Mouse (Mus musculus): ENCODE results near the gene Sbk2. TPM values are rescaled to one million over a fixed set of nuclear protein-coding genes. Genes with fewer than 3 reads are reported as not detected.
A peak's percentile ranks its signal among the peaks of the same experiment; 100 is the strongest.

Gene Sbk2
- total and polyA plus RNA-seq, 3 experiments, result 0.10 to 0.30 TPM; not detected in 1

DNA sequence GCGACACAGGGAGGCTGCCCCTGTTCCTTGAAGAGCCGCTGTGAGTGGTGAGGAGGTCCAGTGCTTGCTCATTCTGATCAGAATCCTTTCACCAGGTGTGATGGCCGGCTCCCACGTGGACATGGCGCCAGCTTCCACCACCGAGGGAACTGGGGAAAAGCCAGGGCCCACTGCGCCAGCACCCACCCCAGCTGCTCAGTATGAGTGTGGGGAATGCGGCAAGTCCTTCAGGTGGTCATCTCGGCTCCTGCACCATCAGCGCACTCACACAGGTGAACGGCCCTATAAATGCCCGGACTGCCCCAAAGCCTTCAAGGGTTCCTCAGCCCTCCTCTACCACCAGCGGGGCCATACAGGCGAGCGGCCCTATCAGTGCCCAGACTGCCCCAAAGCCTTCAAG is 45.5 kb downstream of the Sbk2 start (continued):
- TF ChIP-seq SMC3 (IDR thresholded peaks at IDR 0.05; ENCODE audit: low read depth, low read length), result no peak

DNA sequence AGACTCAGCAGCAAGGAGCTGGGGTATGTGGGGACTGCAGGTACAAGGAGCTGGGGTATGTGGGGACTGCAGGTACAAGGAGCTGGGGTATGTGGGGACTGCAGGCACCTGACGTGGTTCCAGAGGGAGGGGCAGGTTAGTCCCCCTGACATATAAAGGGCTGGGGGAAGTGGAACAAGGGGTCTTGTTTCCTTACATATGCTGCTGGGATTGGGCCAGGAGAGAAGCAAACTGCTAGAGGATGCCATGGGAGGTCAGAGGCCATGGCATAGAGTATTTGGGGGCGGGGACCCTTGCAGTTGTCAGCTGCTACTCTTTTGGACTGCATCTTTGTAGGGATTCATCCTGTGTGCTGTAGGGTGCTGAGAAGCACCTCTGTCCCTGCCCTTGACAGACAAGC is 46.7 kb downstream of the Sbk2 start:
- Histone ChIP-seq H3K27me3 (replicated peaks) (no peaks in the 10 kb centered on the region), H3K36me3 (replicated peaks in 1 of 2; ENCODE audit: control insufficient read depth in 1 of 2, insufficient read depth in 1 of 2, low read length in 1 of 2) (peaks cover 34 to 49% of the 10 kb centered on the region in 2 experiments), H3K79me2 (replicated peaks; ENCODE audit: control insufficient read depth, extremely low read depth, insufficient read depth, poor library complexity, severe bottlenecking) (no peaks in the 10 kb centered on the region), H3K4me1 (ENCODE audit: control insufficient read depth in 1 of 2, insufficient read depth in 2 of 2) (peaks cover 11 to 19% of the 10 kb centered on the region in 2 experiments), H3K9me3 (replicated peaks; ENCODE audit: low read length) (no peaks in the 10 kb centered on the region), H3K4me2 (ENCODE audit: insufficient read depth, low read depth, poor library complexity, severe bottlenecking) (no peak overlapping the region), H3K4me3 (replicated peaks in 1 of 3; ENCODE audit: low read depth in 2 of 3, low read length in 2 of 3, poor library complexity in 1 of 3) (no peak overlapping the region), H3K27ac (ENCODE audit: insufficient read depth, low read depth) (no peak overlapping the region), H3K9ac (ENCODE audit: insufficient read depth, low read depth) (no peak overlapping the region)
- in situ Hi-C loops (cut with MboI; ENCODE audit: low pct_ligation_motif_present, low pct_unique_long_range_greater_than_20kb, low sequenced_read_pairs) (no loop called here), dilution Hi-C loops (cut with MboI; ENCODE audit: extremely low pct_ligation_motif_present, extremely low pct_unique_long_range_greater_than_20kb, low sequenced_read_pairs) (no loop called here)
- DNase-seq (ENCODE audit: extremely low read depth), result no peak
- TF ChIP-seq USF2 (conservative IDR thresholded peaks at IDR 0.05; ENCODE audit: low read depth, low read length) (no peak), E2F4 (IDR thresholded peaks at IDR 0.05; ENCODE audit: insufficient replicate concordance, low read depth, low read length) (no peak), BHLHE40 (IDR thresholded peaks at IDR 0.05; ENCODE audit: low read depth, low read length) (no peak)

DNA sequence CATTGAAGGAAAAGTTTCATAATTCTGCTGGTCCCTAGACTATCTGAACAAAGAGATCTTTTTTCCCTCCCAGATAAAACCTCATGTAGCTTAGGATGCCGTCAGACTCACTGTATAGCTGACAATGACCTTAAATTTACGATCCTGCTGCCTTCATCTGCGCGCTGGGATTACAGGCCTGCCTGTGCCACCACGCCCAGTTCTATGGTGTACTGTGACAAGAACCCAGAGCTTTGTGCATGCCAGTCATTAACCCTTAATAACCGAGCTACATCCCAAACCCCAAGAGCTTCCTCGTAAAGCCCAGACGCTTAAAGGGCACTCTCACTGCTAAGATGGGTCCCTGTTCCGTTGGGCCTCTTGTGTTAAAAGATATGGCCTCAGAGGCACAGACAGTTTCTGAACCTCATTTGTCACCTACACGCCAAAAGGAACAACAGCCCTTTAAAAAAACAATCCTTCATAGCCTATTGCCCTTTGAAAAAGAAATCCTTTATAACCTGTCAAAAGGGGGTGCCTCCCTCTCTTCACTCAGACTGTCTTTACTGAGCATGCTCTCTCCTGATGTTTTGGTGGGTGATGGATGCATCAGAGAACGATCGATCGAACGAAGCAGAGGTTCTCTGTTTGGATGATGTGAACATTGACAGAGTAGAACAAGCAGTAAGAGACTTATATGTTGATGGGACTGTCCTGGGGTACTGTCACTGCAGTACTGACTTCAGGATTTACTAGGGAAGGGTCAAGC is 48.4 kb downstream of the Sbk2 start:
- in situ Hi-C loops (cut with MboI; ENCODE audit: low pct_ligation_motif_present, low pct_unique_long_range_greater_than_20kb, low sequenced_read_pairs) (no loop called here), dilution Hi-C loops (cut with MboI; ENCODE audit: extremely low pct_ligation_motif_present, extremely low pct_unique_long_range_greater_than_20kb, low sequenced_read_pairs) (no loop called here)
- Histone ChIP-seq H3K27me3 (replicated peaks) (no peaks in the 10 kb centered on the region), H3K4me3 (replicated peaks in 1 of 3; ENCODE audit: low read depth in 2 of 3, low read length in 2 of 3, poor library complexity in 1 of 3) (peak overlapping the region; percentile 76 to 86 (median 84)), H3K9ac (ENCODE audit: insufficient read depth, low read depth) (peak overlapping the region; percentile 96), H3K9me3 (replicated peaks; ENCODE audit: low read length) (no peaks in the 10 kb centered on the region), H3K4me2 (ENCODE audit: insufficient read depth, low read depth, poor library complexity, severe bottlenecking) (peak overlapping the region; percentile 72), H3K4me1 (ENCODE audit: control insufficient read depth in 1 of 2, insufficient read depth in 2 of 2) (peaks cover 11 to 19% of the 10 kb centered on the region in 2 experiments), H3K79me2 (replicated peaks; ENCODE audit: control insufficient read depth, extremely low read depth, insufficient read depth, poor library complexity, severe bottlenecking) (no peaks in the 10 kb centered on the region), H3K27ac (ENCODE audit: insufficient read depth, low read depth) (peak overlapping the region; percentile 31; the same call in 1 of the 2 replicates), H3K36me3 (replicated peaks in 1 of 2; ENCODE audit: control insufficient read depth in 1 of 2, insufficient read depth in 1 of 2, low read length in 1 of 2) (peaks cover 33 to 40% of the 10 kb centered on the region in 2 experiments)
- TF ChIP-seq NELFE (IDR thresholded peaks at IDR 0.05; ENCODE audit: low read depth, low read length) (no peak), JUND (conservative IDR thresholded peaks at IDR 0.05; ENCODE audit: low read depth, low read length) (no peak), EP300 (IDR thresholded peaks at IDR 0.05; ENCODE audit: low read length) (no peak), TBP (conservative IDR thresholded peaks at IDR 0.05; ENCODE audit: low read depth, low read length) (no peak; the same call in 1 of the 2 replicates), ZNF384 (IDR thresholded peaks at IDR 0.05; ENCODE audit: low read depth, low read length) (no peak), MXI1 (IDR thresholded peaks at IDR 0.05; ENCODE audit: low read depth, low read length) (no peak), HCFC1 (IDR thresholded peaks at IDR 0.05; ENCODE audit: low read depth, low read length) (no peak), PAX5 (IDR thresholded peaks at IDR 0.05; ENCODE audit: low read length) (no peak), RAD21 (IDR thresholded peaks at IDR 0.05; ENCODE audit: low read depth, low read length) (no peak)
- DNase-seq (ENCODE audit: extremely low read depth), result no peak
